Mouse (Mus musculus) olfactory bulb, adult 2 months (tissue): ENCODE measurements around the gene Golph3l.

ENCODE experiments used
- CTCF ChIP-seq: fragments of 200-500 bp; IDR thresholded peaks from 2 replicates; pipeline ENCODE4 v1.5.1; 2012; ENCODE audit warnings: low read depth, mild to moderate bottlenecking, low read length, moderate library complexity; ENCODE audit not compliant: insufficient read depth
- POLR2A ChIP-seq: fragments of 200-500 bp; IDR thresholded peaks from 2 replicates; pipeline ENCODE4 v1.6.1; 2012; ENCODE audit warnings: mild to moderate bottlenecking, low read depth, low read length, moderate library complexity; ENCODE audit not compliant: insufficient read depth

DNA sequence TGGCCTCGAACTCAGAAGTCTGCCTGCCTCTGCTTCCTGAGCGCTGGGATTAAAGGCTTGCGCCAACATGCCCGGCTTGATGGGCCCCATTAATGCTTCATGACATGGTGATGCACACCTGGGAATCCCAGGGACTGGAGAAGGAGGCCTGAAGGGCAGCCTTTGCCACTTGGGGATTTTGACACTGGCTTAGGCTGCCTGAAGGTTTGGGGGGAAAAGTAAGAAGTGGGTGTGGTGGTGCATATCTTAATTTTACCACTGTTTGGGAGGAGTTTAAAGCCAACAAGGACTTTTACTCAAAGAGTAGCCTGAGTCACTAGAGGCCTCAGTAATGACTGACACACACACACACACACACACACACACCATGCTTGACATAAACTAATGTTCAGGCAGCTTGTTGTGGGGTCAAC lies 76.2 kb downstream of the Golph3l start:
- no peak for TF ChIP-seq CTCF
- TF ChIP-seq POLR2A: no peak
